Mouse (Mus musculus) cortical plate, adult 2 months (tissue): ENCODE data around the gene Ucp3.

Source experiments
- CTCF ChIP-seq: fragments of 200-500 bp; IDR thresholded peaks from 2 replicates; pipeline ENCODE4 v1.5.1; 2011; ENCODE audit warnings: mild to moderate bottlenecking, control low read depth, low read length; ENCODE audit not compliant: insufficient read depth; ENCODE audit errors: extremely low read depth
- POLR2A ChIP-seq: fragments of 200-500 bp; IDR thresholded peaks from 2 replicates; pipeline ENCODE4 v1.6.1; 2011; ENCODE audit warnings: mild to moderate bottlenecking, low read length, control low read depth; ENCODE audit not compliant: insufficient read depth; ENCODE audit errors: extremely low read depth

DNA sequence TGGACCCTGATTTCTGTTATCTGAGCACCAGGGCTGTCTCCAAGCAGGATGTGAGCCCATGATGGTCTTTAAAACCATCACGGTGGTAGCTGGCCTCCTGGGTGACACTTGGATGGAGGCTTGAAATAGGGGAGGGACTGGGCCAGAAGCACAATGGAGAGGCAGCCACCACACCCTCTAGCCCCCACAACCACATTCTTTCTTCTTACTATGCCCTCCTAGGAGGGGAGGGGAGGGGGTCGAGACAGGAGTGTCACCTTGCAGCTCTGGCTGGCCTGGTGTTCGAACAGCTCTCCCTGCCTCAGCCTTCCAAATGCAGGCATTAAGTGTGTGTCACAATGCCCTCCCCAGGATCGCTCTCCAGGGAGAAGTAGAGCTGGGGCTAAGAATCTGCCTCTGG, 24.6 kb downstream of the Ucp3 start:
- TF ChIP-seq CTCF: no peak
- TF ChIP-seq POLR2A: no peak
